Mouse (Mus musculus) heart, embryonic 15.5 days (tissue): ENCODE results near the gene Thra. TPM values are rescaled to one million over a fixed set of nuclear protein-coding genes. Genes with fewer than 3 reads are reported as not detected.
A peak's percentile ranks its signal among the peaks of the same experiment; 100 is the strongest.

Experiments
- ATAC-seq: fragments of 200-750 bp; cut with Nextera tagmentation; replicated peaks from 2 replicates; pipeline ENCODE4 v1.8.0; 2017; ENCODE audit warnings: low read depth, moderate TSS enrichment; ENCODE audit not compliant: insufficient number of reproducible peaks, insufficient read depth, low FRiP score
- H3K27ac ChIP-seq: fragments of 300-500 bp; sonication (generic); 2 replicates; pipeline ENCODE4 v1.5.1; 2015; ENCODE audit warnings: mild to moderate bottlenecking, inconsistent platforms
- H3K27me3 ChIP-seq: fragments of 300-500 bp; sonication (generic); 2 replicates; pipeline ENCODE4 v1.6.1; 2015; ENCODE audit warnings: inconsistent platforms
- H3K36me3 ChIP-seq: fragments of 300-500 bp; sonication (generic); 2 replicates; pipeline ENCODE4 v1.6.1; 2015; ENCODE audit warnings: mild to moderate bottlenecking, inconsistent platforms
- H3K4me1 ChIP-seq: fragments of 300-500 bp; sonication (generic); replicated peaks from 2 replicates; pipeline ENCODE4 v1.6.1; 2015; ENCODE audit warnings: inconsistent platforms
- H3K4me2 ChIP-seq: fragments of 300-500 bp; sonication (generic); 2 replicates; pipeline ENCODE4 v1.6.1; 2015; ENCODE audit warnings: inconsistent platforms, mild to moderate bottlenecking, moderate library complexity
- H3K4me3 ChIP-seq: fragments of 300-500 bp; sonication (generic); 2 replicates; pipeline ENCODE4 v1.5.1; 2015; ENCODE audit warnings: mild to moderate bottlenecking, inconsistent platforms
- H3K9ac ChIP-seq: fragments of 300-500 bp; sonication (generic); 2 replicates; pipeline ENCODE4 v1.6.1; 2015; ENCODE audit warnings: mild to moderate bottlenecking, inconsistent platforms
- H3K9me3 ChIP-seq: fragments of 300-500 bp; sonication (generic); replicated peaks from 2 replicates; pipeline ENCODE4 v1.6.1; 2016; ENCODE audit warnings: inconsistent platforms
- WGBS: fragments of 180-500 bp; shearing (Covaris S2); methylation state at CpG from one replicate; pipeline ENCODE4 v1.1.7; 2015; ENCODE audit warnings: mixed read lengths; 5-methylcytosine and 5-hydroxymethylcytosine counted together
- polyA plus RNA-seq: library from polyadenylated mRNA; unstranded; fragments of >200 nt; fragmentation: Nextera tagmentation; extraction: Ambion mirVana; gene quantifications from 2 replicates; pipeline ENCODE4 v1.2.1, GENCODE M21; 2015

The Thra gene
- polyA plus RNA-seq, 1 experiment from 2014 or later = 34.8 TPM

GRCm38 (mm10) chr11:98774582-98775347 is 34.3 kb downstream of the Thra start, which contains the start of gene Nr1d1:
TSS of gene Nr1d1 (minus strand) at chr11:98775333.
- Histone ChIP-seq H3K27me3 (no peaks in the 10 kb centered on the region), H3K4me2 (peak within 1 kb of the TSS; percentile 76), H3K4me1 (peaks cover 74% of the 10 kb centered on the region), H3K9me3 (no peaks in the 10 kb centered on the region), H3K36me3 (peaks cover 15% of the 10 kb centered on the region), H3K4me3 (peak within 1 kb of the TSS; percentile 55), H3K9ac (peak within 1 kb of the TSS; percentile 64), H3K27ac (peak within 1 kb of the TSS; percentile 93)
- 1% methylated on average over 22 of the region's 22 CpGs for WGBS
- ATAC-seq = no peak

GRCm38 (mm10) chr11:98775348-98776051 is 35.1 kb downstream of the Thra start:
- peak overlapping the region; percentile 76 for H3K4me2 ChIP-seq
- H3K4me1 ChIP-seq = peaks cover 67% of the 10 kb centered on the region
- WGBS = 2% methylated on average over 15 of the region's 15 CpGs

GRCm38 (mm10) chr11:98776052-98776764 is 35.8 kb downstream of the Thra start:
- peak overlapping the region; percentile 93 for H3K27ac ChIP-seq
- H3K9me3 ChIP-seq = no peaks in the 10 kb centered on the region
- peak overlapping the region; percentile 55 for H3K4me3 ChIP-seq
- WGBS = 19% methylated on average over 12 of the region's 12 CpGs
- peak overlapping the region; percentile 47 for H3K9ac ChIP-seq
- no peaks in the 10 kb centered on the region for H3K27me3 ChIP-seq
- H3K4me1 ChIP-seq = peaks cover 61% of the 10 kb centered on the region
- ATAC-seq = no peak
- peaks cover 4% of the 10 kb centered on the region for H3K36me3 ChIP-seq
- H3K4me2 ChIP-seq = peak overlapping the region; percentile 76

More at GRCm38 (mm10) chr11:98775348-98776051, 35.1 kb downstream of the Thra start:
- Histone ChIP-seq H3K36me3 (peaks cover 9% of the 10 kb centered on the region), H3K9ac (peak overlapping the region; percentile 64), H3K27ac (peak overlapping the region; percentile 93), H3K27me3 (no peaks in the 10 kb centered on the region), H3K4me3 (peak overlapping the region; percentile 55), H3K9me3 (no peaks in the 10 kb centered on the region)
- peak; percentile 74 for ATAC-seq

GRCm38 (mm10) chr11:98776843-98777590 is 36.6 kb downstream of the Thra start:
- Histone ChIP-seq H3K27ac (peak overlapping the region; percentile 93), H3K27me3 (no peaks in the 10 kb centered on the region), H3K36me3 (no peaks in the 10 kb centered on the region), H3K4me3 (no peak overlapping the region), H3K9ac (peak overlapping the region; percentile 27; the same call in 1 of the 2 replicates), H3K4me2 (peak overlapping the region; percentile 76), H3K9me3 (no peaks in the 10 kb centered on the region), H3K4me1 (peaks cover 61% of the 10 kb centered on the region)
- ATAC-seq = no peak
- 15% methylated on average over 9 of the region's 9 CpGs for WGBS

GRCm38 (mm10) chr11:98777888-98778287 is 37.5 kb downstream of the Thra start:
- Histone ChIP-seq H3K27me3 (no peaks in the 10 kb centered on the region), H3K36me3 (no peaks in the 10 kb centered on the region), H3K9ac (no peak overlapping the region), H3K4me1 (peaks cover 61% of the 10 kb centered on the region), H3K27ac (peak overlapping the region; percentile 93), H3K4me3 (no peak overlapping the region), H3K9me3 (no peaks in the 10 kb centered on the region), H3K4me2 (no peak overlapping the region)
- no peak for ATAC-seq

GRCm38 (mm10) chr11:98781851-98782512 is 41.5 kb downstream of the Thra start:
- Histone ChIP-seq H3K36me3 (no peaks in the 10 kb centered on the region), H3K9me3 (no peaks in the 10 kb centered on the region), H3K27me3 (no peaks in the 10 kb centered on the region), H3K4me2 (peak overlapping the region; percentile 59; the same call in 1 of the 2 replicates), H3K9ac (0 out of 2 replicates have a peak overlapping the region, but pooled peaks have one; percentile 11), H3K4me3 (no peak overlapping the region), H3K4me1 (peaks cover 63% of the 10 kb centered on the region), H3K27ac (peak overlapping the region; percentile 98)
- 19% methylated on average over 14 of the region's 14 CpGs for WGBS
- no peak for ATAC-seq

- peak overlapping the region; percentile 59 for H3K4me2 ChIP-seq
- H3K4me3 ChIP-seq = peak overlapping the region; percentile 20
- H3K4me1 ChIP-seq = peaks cover 64% of the 10 kb centered on the region
- peak overlapping the region; percentile 98 for H3K27ac ChIP-seq
- no peaks in the 10 kb centered on the region for H3K27me3 ChIP-seq
- ATAC-seq = no peak
- H3K9me3 ChIP-seq = no peaks in the 10 kb centered on the region
- 6% methylated on average over 17 of the region's 17 CpGs for WGBS
- peak overlapping the region; percentile 46 for H3K9ac ChIP-seq
- no peaks in the 10 kb centered on the region for H3K36me3 ChIP-seq
Observed at GRCm38 (mm10) chr11:98782651-98783235, 42.3 kb downstream of the Thra start.

GRCm38 (mm10) chr11:98783236-98783696 is 42.8 kb downstream of the Thra start:
- WGBS = under 1% methylated on average over 20 of the region's 20 CpGs
- peaks cover 69% of the 10 kb centered on the region for H3K4me1 ChIP-seq
- peak overlapping the region; percentile 46 for H3K9ac ChIP-seq
- no peaks in the 10 kb centered on the region for H3K27me3 ChIP-seq
- ATAC-seq = peak; percentile 65
- peak overlapping the region; percentile 20 for H3K4me3 ChIP-seq
- peak overlapping the region; percentile 98 for H3K27ac ChIP-seq
- H3K9me3 ChIP-seq = no peaks in the 10 kb centered on the region
- H3K36me3 ChIP-seq = no peaks in the 10 kb centered on the region
- peak overlapping the region; percentile 59 for H3K4me2 ChIP-seq

- WGBS = 63% methylated on average over 4 of the region's 4 CpGs
- H3K27ac ChIP-seq = peak overlapping the region; percentile 98
- H3K4me3 ChIP-seq = no peak overlapping the region
- H3K27me3 ChIP-seq = no peaks in the 10 kb centered on the region
- H3K9ac ChIP-seq = no peak overlapping the region
- peaks cover 74% of the 10 kb centered on the region for H3K4me1 ChIP-seq
- no peak overlapping the region for H3K4me2 ChIP-seq
- H3K36me3 ChIP-seq = no peaks in the 10 kb centered on the region
- no peaks in the 10 kb centered on the region for H3K9me3 ChIP-seq
- no peak for ATAC-seq
Observed at GRCm38 (mm10) chr11:98784139-98784538, 43.7 kb downstream of the Thra start.

GRCm38 (mm10) chr11:98785214-98785613 is 44.8 kb downstream of the Thra start:
- Histone ChIP-seq H3K27ac (peak overlapping the region; percentile 98), H3K4me1 (peaks cover 80% of the 10 kb centered on the region), H3K27me3 (no peaks in the 10 kb centered on the region), H3K9ac (peak overlapping the region; percentile 44), H3K9me3 (no peaks in the 10 kb centered on the region), H3K36me3 (no peaks in the 10 kb centered on the region), H3K4me3 (no peak overlapping the region), H3K4me2 (0 out of 2 replicates have a peak overlapping the region, but pooled peaks have one; percentile 63)
- 33% methylated on average over 10 of the region's 10 CpGs for WGBS
- no peak for ATAC-seq
